Mouse (Mus musculus) megakaryocyte, embryonic 14.5 days (primary cell): ENCODE results near the gene Etl4. TPM values are rescaled to one million over a fixed set of nuclear protein-coding genes. Genes with fewer than 3 reads are reported as not detected.

Experiments used
- H3K27me3 ChIP-seq: replicated peaks from 2 replicates; pipeline ENCODE3; 2012; ENCODE audit warnings: inconsistent platforms
- H3K36me3 ChIP-seq: replicated peaks from 2 replicates; pipeline ENCODE3; 2012; ENCODE audit warnings: low read length, inconsistent platforms, mixed read lengths
- H3K4me1 ChIP-seq: 2 replicates; pipeline ENCODE4 v1.6.1; 2012; ENCODE audit warnings: inconsistent platforms
- H3K4me3 ChIP-seq: replicated peaks from 2 replicates; pipeline ENCODE3; 2012; ENCODE audit warnings: moderate library complexity, mild to moderate bottlenecking, inconsistent platforms
- H3K9me3 ChIP-seq: 2 replicates; pipeline ENCODE4 v1.6.1; 2012; ENCODE audit warnings: inconsistent platforms
- FLI1 ChIP-seq: IDR thresholded peaks from 2 replicates; pipeline ENCODE4 v1.6.1; 2012; ENCODE audit warnings: low read length, inconsistent platforms, mixed read lengths
- GATA1 ChIP-seq: IDR thresholded peaks from 3 replicates; pipeline ENCODE4 v1.6.1; 2012; ENCODE audit warnings: mixed read lengths, low read length, inconsistent platforms, borderline replicate concordance
- polyA plus RNA-seq: library from polyadenylated mRNA; stranded (reverse); fragments of >175 nt; gene quantifications from 2 replicates; pipeline ENCODE4 v1.2.3, GENCODE M21; 2012; ENCODE audit warnings: low replicate concordance; ENCODE audit not compliant: insufficient read depth

Etl4 gene
- polyA plus RNA-seq, 1 experiment: 0.12 TPM

DNA sequence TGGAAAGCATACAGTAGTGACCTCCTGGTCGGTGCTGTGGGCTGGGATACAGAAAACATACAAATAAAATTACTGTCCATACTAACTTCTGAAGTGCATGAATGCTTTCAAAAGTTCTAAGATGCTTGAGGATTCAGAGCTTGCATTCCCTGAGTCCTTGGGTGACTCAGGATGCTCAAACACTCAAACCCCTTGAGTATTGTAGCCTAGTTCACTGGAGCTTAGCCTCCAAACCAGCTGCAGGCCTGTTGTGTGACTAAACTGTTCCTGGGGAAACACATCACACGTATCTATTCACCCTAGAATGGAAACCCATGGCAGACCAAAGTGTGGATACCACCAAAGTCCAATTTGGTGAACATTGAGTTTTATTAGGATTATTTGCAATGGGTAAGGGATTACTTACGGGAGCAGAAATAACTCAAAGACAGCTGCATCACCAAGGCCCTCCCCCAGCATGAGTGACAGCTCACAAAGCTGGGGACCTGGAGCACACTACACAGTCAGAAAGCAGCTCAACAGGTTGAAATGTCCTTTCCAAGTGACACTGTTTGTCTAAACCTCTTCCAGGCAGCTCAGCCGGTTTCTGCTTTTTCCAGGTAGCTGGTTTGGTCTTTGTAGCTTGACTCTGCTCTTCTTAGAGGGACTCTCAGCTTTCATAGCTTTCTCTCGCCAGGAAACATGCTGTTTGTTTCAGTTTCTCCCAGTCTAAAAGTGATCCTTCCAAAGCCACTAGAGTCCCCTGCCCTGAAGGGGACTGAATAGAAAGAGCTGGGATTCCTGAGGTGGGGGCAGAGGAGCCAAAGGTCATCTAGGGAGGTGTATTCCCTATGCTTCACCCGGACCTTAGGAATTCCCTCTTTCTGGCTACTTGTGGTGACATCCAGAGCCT lies 598.5 kb downstream of the Etl4 start:
- no peak overlapping the region for H3K4me3 ChIP-seq
- H3K4me1 ChIP-seq: no peaks in the 10 kb centered on the region
- TF ChIP-seq FLI1 (no peak), GATA1 (no peak)
- 0 out of 2 replicates have a peak, but pooled peaks cover 13% of the 10 kb centered on the region for H3K9me3 ChIP-seq
- no peaks in the 10 kb centered on the region for H3K27me3 ChIP-seq
- no peaks in the 10 kb centered on the region for H3K36me3 ChIP-seq

DNA sequence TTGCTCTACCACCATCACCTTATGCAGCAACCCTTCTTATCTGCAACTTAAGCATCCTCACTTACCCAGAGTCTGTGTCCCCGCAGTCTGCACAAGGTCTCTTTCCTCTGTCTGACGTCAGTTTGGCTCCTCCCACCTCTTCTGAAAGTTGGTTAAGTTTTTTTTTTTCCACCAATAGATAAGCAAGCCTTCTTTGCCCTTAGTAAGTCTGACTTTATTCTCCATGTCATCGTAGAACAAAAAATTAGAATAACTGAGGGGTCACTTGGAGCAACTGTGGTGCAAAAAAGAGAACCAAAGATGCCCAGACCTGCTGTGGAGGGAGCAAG lies 599.1 kb downstream of the Etl4 start:
- Histone ChIP-seq H3K4me1 (no peaks in the 10 kb centered on the region), H3K4me3 (no peak overlapping the region), H3K36me3 (no peaks in the 10 kb centered on the region), H3K9me3 (0 out of 2 replicates have a peak, but pooled peaks cover 13% of the 10 kb centered on the region), H3K27me3 (no peaks in the 10 kb centered on the region)
- TF ChIP-seq FLI1: no peak
- no peak for TF ChIP-seq GATA1

DNA sequence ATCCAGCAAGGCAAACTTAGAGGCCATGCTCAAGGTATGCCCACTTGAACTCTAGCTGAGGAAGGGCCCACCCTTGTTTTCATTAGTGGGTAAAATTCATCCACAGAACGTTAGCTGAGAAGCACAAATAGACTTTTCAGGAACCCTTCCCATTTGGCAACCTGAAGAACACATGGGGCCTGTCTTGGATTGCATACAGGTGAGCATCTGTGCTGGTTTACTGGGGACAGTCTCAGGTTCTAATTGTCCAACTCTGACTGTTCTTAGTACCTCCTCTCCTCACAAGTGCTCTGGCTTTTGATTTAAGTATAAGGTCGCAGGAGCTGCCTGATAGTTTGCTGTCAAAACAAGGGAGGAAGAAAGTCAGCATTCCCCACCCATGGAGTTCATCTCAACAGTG lies 600.5 kb downstream of the Etl4 start:
- Histone ChIP-seq H3K36me3 (no peaks in the 10 kb centered on the region), H3K9me3 (0 out of 2 replicates have a peak, but pooled peaks cover 9% of the 10 kb centered on the region)
- TF ChIP-seq FLI1: no peak

DNA sequence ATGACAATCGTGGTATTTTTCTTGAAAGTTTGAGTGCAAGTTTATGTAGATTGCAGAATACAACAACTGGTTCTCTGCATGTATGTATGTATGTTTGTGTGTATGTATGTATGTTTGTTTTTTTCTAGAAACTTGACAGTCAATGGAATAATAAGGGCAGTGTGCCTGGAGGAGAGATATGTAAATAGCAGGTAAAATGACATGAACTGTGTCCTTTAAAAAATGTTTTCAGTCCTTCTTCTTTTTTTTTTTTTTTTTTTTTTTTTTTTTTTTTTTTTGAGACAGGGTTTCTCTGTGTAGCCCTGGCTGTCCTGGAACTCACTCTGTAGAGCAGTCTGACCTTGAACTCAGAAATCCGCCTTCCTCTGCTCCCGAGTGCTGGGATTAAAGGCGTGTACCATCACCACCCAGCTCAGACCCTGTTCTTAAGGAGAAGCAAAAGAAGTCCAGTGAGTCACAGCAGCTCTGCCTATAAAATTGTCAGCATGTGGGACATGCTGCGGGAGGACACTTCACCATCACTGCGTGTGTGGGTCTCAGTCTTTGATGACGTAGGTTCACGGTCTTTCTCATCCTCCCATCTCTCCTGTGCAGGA lies 606.8 kb downstream of the Etl4 start:
- TF ChIP-seq GATA1 (no peak), FLI1 (no peak)
- Histone ChIP-seq H3K27me3 (peaks cover 21% of the 10 kb centered on the region), H3K9me3 (no peaks in the 10 kb centered on the region; the same call in 1 of the 2 replicates), H3K36me3 (no peaks in the 10 kb centered on the region), H3K4me3 (no peak overlapping the region), H3K4me1 (peaks cover 3% of the 10 kb centered on the region; the same call in 1 of the 2 replicates)

More for the DNA sequence above, 600.5 kb downstream of the Etl4 start:
- Histone ChIP-seq H3K4me1 (no peaks in the 10 kb centered on the region), H3K27me3 (no peaks in the 10 kb centered on the region), H3K4me3 (no peak overlapping the region)

DNA sequence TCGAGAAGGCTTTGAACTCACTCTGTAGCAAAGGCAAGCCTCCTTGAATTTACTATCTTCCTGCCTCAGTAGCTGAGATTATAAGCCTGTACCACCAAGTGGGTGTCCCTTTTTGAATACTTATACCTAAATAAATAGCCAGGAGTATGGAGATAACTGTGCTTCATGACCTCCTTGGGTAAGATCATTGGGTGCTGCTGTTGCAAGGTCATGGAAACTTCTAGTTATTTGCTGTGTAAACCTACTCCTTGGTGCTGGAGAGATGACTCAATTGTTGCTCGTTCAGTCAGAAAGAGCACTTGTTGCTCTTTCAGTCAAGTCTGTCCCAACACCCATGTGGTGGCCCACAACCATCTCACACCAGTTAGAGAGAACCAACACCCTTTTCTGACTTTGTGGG lies 608.3 kb downstream of the Etl4 start:
- peaks cover 21% of the 10 kb centered on the region for H3K27me3 ChIP-seq
- no peak for TF ChIP-seq GATA1
- TF ChIP-seq FLI1: no peak
- H3K4me1 ChIP-seq: peaks cover 3% of the 10 kb centered on the region; the same call in 1 of the 2 replicates
- no peaks in the 10 kb centered on the region; the same call in 1 of the 2 replicates for H3K9me3 ChIP-seq
- no peaks in the 10 kb centered on the region for H3K36me3 ChIP-seq
- H3K4me3 ChIP-seq: no peak overlapping the region

DNA sequence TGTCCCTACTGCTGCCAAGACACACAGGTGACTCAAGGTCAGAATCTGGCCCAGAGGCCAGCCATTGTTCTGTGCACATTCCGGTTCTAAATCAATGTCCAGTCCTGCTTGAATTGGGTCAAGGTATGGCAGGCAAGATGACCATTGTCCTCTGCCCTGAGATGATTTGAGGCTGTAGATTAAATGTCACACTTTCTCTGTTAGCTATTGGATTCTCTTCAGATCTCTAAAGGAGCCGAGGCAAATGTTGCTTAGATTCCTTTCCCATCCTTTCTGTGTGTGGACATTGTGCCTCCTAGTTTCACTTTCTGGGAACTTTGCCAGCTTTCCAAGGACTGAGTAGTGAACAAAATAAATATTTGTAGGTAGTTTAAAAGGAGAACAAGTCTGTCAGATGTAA lies 608.9 kb downstream of the Etl4 start:
- peaks cover 3% of the 10 kb centered on the region; the same call in 1 of the 2 replicates for H3K4me1 ChIP-seq
- no peak for TF ChIP-seq FLI1
- TF ChIP-seq GATA1: no peak
- no peaks in the 10 kb centered on the region for H3K36me3 ChIP-seq
- H3K27me3 ChIP-seq: peaks cover 21% of the 10 kb centered on the region
- no peak overlapping the region for H3K4me3 ChIP-seq
- H3K9me3 ChIP-seq: no peaks in the 10 kb centered on the region; the same call in 1 of the 2 replicates

DNA sequence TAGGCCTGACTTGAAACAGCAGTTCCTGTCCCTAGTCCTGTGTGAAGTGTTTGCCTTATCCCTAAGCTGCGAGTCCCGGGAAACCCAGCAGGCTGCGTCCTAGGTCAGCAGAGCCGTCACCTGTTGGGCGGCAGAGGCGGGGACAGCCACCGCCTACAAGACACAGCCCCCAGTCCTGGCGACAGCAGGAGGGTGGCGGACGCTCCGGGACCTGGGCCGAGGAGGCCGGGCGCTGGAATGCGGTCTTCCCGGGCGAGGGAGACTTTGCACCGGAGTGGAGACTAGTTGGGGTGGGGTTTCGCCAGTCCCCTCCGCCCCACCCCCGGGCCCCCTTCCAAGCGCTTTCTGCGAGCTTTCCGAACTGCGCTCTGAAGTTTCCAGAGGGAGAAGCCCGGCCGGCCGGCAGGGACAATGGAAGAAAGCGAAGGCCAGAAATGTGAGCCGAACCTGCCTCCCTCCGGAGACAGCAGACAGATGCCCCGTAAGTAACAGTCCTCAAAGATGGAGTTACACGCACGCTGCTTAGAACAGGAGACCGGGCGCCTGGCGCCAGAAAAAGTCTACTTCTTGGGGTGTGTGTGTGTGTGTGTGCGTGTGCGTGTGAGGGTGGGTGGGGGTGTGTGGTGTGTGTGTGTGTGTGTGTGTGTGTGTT lies 610.0 kb downstream of the Etl4 start:
- Histone ChIP-seq H3K9me3 (no peaks in the 10 kb centered on the region; the same call in 1 of the 2 replicates), H3K4me1 (peaks cover 3% of the 10 kb centered on the region; the same call in 1 of the 2 replicates), H3K36me3 (no peaks in the 10 kb centered on the region), H3K27me3 (peaks cover 21% of the 10 kb centered on the region), H3K4me3 (peak overlapping the region; percentile 70)
- TF ChIP-seq FLI1 (no peak), GATA1 (no peak)

DNA sequence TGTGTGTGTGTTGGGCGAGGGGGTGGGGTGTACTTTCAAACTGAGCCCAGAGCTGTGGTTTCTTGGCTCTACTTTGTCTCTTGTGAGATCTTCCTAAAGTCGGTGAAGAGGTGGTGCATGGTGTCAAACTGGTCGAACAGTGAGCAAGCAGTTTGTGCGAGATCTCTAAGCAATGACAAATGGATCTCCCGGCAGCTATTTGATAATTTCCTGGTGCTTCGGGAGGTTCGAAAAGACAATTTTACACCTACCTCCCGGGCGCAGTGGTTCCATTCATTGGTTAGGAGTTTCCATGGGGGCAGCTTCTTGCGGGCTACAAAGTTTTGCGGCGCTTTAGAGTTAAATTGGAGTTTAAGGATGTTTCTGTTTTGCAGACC lies 610.5 kb downstream of the Etl4 start:
- Histone ChIP-seq H3K36me3 (no peaks in the 10 kb centered on the region), H3K4me1 (peaks cover 3% of the 10 kb centered on the region; the same call in 1 of the 2 replicates), H3K9me3 (no peaks in the 10 kb centered on the region; the same call in 1 of the 2 replicates), H3K27me3 (peaks cover 21% of the 10 kb centered on the region), H3K4me3 (peak overlapping the region; percentile 65)
- TF ChIP-seq GATA1 (no peak), FLI1 (no peak)

DNA sequence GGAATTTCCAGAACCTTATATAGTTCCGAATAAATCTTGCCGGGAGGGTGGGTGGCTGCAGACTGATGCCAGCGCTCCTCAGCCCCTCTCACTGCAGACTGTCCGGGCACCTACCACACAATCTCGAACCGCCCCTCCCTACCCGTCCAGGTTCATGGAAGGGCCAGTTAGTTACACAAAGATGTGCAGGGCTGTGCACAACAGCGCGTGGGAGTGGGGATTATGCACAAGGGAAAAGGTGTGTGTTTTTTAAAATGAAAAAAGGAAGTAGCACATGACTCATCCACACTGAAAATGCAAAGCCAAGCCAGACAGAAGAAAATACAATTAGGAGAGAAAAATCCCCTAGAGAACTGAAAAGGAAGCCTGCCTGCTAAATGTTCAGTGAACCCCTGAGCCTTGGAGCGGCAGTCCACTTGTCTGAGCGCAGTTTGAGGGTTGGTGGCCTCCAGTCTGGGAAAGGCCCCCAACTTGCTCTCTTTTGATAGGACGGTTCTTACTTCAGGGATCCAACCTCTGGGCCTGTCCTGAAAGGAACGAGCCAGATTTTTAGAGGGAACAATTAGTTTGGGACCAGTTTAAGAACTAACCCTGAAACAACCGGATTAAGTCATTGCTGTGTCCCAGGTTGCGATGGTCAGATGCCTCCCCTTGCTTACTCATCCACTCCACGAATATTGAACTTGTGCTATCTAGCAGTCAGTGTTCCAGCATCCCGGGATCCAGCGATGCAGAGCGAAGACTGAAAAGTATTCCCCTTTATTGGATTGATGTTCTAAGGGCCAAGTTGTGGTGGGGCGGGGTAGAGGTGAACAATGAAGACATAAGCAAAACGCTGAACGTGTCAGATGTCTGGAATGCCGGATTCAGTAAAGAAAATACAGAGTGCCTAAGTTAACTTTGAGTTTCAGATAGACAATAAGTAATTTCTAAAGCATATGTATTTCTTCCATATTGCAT lies 611.3 kb downstream of the Etl4 start:
- peak overlapping the region; percentile 81 for H3K4me3 ChIP-seq
- H3K9me3 ChIP-seq: no peaks in the 10 kb centered on the region; the same call in 1 of the 2 replicates
- no peaks in the 10 kb centered on the region for H3K36me3 ChIP-seq
- peaks cover 3% of the 10 kb centered on the region; the same call in 1 of the 2 replicates for H3K4me1 ChIP-seq
- TF ChIP-seq GATA1 (no peak), FLI1 (no peak)
- peaks cover 21% of the 10 kb centered on the region for H3K27me3 ChIP-seq
